Mouse (Mus musculus) kidney, adult 9 months (tissue): ENCODE results near the gene Apol7e.
A peak's percentile ranks its signal among the peaks of the same experiment; 100 is the strongest.
"Not testable (repeated sequence)": the region's sequence is repeated elsewhere in the genome, so short reads cannot be mapped to it uniquely, and the experiment has no call there.

Source experiments
- DNase-seq: peaks from one replicate; pipeline ENCODE4 v3.0.0; 2022

Apol7e gene

DNA sequence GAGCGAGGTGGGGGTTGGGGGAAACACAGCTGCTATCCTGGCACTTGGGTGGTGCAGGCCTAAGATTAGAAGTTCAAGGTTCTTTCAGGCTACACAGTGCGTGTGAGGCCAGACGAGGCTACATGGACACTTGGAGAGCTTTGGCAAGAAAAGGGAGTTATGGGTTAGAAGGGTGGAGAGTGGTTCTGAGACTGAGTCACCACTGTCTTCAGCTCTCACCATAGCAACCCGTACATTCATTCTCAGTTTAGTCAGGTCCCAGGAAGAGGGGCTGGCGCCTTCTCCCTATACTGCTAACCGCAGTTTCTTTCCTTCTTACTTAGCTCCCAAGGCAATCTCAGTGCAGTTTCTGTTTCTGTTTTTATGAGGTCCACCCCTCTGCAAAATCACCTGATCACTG, 42.9 kb downstream of the Apol7e start:
- not testable (repeated sequence) for DNase-seq

DNA sequence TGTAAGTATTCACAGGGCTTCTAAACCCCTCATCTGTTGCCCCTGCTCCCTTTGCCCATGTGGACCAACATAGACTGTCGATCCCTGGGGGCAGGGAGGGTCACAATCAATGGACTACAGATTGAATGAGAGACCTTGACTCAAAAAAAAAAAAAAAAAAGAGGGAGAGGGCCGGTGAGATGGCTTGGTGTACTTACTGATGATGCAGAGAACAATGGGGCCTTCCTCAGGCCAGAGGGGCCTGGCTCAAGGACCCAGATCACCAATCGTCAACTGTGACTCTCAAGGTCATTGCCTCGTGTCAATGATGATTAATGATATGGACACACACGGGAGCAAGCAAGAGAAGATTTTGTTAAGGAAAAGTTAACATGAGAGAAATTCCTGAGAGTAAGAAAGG, 46.0 kb downstream of the Apol7e start:
- DNase-seq = no peak

DNA sequence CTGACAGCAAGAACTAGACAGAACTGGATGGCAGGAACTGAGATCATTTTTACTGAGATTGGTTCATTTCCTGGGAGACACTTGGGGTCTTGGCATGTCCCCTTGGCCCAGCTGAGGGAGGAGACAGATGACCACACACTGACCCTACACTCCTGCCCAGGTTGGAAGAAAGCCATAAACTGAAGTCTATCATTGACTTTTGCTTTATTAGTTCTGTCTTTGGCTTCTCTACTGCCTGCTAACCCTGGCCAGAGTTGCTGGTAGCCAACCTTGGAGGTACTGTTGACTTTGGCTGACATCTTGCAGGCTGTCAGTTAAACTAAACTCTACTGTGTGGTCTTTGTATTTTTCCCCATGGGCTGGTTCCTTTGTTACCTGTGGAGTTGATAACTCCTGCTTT, 46.4 kb downstream of the Apol7e start:
- DNase-seq = no peak

DNA sequence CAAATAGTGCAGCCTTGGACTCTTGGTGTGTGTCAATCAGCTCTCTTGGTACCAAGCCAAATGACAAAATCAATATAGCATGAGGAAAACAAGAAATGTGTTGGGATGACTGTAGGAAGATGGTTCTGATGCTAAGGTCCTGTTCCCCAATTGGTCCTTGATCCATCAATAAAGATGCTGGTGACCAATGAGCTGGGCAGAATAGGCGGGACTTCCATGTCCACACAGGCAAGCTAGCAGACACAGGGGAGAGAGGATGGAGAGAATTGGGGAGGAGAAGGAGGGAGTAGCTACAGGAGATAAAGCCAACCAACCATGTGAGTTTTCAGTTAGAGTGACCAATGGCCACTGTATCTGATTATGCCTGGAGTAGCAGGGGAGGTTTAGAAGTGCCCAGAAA, 47.7 kb downstream of the Apol7e start:
- no peak for DNase-seq

DNA sequence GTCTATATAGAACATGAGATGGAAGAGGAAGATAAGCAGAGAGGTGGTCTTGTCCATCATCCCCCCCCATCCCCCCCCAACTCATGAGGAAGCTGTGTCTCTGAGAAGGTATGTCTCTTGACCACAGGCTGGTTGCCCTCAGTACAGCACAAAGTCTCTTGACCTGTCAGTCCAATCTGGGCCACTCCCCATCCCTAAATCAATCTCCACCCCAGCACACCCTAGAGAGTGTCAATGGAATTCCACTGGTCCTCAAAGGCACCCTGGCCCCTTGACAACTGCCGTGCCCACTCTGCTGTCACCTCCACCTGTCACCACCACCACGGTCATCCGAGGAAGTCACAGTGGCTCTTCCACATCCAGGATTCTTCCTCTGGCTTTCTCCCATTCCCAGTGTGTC, 49.8 kb downstream of the Apol7e start:
- no peak for DNase-seq

DNA sequence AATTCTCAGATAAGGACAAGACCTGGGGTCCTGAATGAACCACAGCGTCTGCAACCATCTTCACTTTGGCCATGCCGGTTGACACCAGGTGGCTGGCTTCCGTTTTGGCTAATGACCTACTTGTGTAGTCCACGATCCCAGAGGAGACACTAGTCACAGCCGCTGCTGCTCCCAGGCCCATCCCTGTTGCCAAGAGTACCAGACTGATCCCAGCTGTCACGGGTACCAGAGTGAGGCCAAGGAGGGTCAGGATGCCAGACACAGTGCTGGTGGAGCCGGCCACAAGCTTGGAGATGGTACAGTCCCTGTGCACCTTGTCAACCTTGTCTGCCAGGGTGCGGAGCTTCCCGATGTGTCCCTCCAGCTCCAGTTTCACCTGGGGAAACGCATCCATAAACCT, 51.1 kb downstream of the Apol7e start:
- no peak for DNase-seq

DNA sequence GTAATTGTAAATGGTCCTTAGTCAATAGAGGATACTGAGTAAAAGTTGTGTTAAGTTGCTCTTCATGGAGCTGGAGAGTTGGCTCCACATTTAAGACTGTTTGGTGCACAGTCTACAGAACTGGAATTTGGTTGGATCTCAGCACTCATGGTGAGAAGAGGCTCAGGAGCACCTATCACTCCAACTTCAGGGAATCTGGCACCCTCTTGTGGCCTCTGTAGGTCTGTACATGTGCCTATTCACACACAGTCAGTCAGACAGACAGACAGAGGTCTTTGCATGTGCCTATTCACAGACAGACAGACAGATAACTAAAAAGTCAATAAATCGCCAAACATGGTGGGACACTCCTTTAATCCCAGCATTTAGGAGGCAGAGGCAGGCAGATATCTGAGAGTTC, 51.8 kb downstream of the Apol7e start:
- DNase-seq = peak; percentile 55

DNA sequence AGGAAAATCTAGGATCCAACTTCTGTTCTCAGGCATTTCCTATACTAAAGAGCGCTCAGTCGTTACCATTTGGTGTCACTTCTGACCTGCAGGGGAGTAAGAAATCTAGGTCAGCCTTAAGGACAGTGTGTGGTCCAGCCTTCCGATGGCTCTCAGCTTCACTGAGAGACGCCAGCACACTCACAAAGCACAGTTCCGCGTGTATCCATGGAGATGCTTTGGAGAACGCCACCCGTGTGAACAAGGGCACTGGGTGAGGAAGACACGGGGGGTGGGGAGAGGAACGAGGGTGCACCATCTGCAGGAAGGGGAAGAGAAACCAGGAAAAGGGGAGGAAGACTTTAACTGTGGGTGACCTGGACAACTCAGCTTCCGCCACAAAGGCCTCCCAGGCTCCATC, 53.8 kb downstream of the Apol7e start:
- DNase-seq = no peak

DNA sequence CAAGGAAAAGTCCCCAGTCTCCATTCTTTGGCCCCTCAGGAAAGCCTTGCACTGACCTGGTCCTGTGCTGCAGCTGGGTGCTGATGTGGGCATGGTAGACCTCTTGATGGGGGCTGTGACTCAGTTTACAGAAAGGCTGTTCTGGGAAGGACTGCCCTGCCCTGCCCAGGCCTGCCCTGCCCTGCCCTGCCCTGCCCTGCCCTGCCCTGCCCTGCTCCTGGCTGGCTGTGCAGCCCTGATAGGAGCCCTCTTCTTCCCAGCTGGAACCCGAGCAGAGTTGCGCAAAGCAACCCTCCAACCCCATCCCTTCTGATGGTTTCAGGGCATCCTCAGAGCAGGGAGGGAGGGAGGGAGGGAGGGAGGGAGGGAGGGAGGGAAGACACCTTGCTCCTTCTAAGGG, 56.5 kb downstream of the Apol7e start:
- no peak for DNase-seq

DNA sequence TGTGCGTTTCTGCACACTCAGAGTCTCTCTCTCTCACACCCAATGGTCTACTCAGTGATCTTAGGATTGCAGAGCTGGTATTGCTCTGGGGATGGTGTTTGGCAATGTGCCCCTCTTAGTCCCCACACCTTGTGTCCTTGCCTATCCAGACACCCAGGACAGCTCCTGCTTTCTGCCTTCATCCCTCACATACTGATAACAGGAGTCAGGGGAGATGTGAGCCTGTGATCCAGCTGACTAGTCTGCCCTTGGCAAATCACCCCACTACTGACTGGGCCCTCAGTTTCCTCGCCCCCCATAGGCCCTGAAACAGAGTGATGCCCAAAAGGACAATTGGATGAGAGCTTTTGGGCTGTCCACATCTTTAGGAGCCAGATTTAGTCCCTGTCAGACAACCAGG, 57.4 kb downstream of the Apol7e start:
- DNase-seq = no peak

DNA sequence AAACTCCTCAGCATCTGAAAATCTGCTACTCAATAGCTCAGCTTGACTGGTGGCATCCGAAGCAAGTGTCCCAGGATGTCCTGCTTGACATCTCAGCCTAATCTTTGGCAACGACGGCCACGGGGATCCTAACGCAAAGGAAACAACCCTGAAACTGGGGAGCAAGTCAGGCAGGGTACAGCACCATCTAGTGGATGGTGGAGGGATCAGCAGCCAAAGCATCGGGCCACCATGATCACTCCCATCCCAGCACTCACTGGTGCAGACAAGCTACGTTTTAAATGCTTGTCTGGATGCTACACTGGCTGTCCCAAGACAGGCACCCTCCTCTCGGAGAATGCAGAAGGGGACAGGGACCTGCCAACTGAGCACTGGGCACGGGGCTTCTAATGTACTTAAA, 58.2 kb downstream of the Apol7e start, which contains the start of gene Apol8:
TSS of gene Apol8 (minus strand) at position 156 of the 400 bp plus-strand sequence.
- peak; percentile 52 for DNase-seq

DNA sequence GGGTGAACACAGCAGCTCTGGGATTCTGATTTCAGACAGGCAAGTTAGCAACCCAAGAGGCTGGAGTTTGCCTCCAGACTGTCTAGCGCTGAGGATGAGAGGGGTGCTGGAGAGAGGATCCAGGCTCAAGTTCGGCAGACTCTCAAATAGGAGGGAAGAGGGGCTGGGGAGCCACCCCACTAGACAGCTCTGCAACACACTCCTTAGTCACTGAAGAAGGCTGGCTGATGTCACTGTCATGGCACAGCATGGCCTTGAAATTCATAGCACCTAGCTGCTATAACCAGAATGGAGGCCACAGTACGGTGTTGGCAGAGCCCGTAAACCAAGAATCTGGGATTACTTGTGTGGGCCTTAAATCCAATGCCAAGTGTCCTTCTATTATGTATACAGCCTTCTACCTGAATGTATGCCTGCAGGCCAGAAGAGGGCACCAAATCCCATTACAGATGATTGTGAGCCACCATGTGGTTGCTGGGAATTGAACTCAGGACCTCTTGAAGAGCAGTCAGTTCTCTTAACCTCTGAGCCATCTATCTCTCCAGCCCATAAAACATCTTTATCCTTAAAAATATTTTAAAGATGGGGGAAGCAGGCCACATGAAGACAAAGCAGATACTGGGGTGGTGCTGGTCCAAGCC, 59.0 kb downstream of the Apol7e start:
- DNase-seq = no peak

DNA sequence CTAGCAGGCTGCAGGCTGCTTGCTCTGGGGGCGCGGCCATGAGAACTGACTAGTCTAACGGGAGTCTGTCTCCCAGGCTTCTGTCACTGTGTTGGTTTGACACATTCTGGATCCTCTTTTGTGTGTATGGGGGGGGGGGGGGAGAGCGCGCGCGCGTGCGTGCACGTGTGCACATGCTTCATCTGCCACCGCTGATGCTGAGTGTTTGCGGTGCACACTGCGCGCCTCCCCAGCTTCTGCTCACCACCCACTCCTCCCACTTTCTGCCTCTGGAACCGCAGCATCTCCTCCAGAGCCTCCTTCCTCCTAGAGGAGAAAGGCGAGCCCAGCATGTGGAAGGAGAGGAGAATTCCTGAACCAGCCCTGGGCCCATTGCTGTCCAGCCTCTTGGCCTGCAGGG, 61.4 kb downstream of the Apol7e start:
- no peak for DNase-seq

DNA sequence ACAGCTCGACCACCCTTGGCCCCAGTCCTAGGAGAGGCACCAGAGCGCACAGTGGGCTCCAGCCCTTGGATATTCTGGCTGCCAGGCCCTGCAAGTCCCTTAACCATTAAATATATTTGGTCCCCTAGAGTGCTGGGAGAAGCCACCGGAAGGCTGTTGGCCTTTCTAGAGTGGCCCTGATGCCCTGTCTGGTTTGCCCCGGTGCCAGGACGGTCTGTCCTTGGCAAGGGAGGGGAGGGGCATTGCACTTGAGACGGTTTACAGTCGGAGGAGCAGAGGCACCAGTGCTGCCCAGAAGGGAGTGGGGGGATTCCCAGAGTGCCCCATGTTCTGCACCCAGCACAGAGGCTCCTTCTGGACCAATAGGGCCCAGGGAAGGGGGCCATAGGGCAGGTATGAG, 62.4 kb downstream of the Apol7e start:
- no peak for DNase-seq

DNA sequence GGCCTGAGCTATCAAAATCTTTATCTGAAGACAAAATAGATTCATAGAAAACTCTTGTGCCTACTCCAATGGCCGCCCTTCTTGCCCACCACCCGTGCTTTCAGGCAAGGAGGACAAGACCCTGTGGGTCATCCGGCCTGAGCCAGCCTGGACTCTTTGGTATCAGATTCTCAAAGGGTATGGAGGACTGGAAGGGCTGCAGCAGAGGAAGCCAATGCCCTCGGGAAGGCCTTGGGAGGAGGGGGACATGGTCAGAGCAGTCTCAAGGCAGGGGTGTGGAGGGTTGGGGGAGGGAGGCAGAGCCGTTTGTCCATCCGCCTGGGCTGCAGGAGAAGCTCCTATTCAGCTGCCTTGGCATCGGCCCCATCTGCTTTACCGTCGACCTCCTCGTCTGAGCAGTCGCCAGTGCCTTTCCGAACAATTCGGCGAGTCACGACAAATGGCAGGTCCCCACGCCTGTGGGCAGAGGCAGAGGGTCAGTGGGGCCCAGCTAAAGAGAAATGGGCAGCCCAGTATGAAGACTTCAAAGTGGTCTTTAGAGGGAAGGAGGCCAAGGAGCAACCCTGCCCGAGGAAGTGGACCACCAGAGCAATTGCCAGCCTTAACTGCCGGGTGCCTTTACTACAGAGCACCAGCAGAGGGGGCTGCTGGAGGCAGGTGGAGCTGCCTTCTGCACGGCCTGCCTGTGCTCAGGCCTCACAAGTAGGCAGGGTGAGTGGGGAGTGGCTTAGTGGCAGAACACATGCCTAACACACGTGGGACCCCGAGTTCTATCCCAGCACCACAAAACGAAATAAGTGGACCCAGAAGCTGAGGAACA, 63.1 kb downstream of the Apol7e start:
- DNase-seq = peak; percentile 42

DNA sequence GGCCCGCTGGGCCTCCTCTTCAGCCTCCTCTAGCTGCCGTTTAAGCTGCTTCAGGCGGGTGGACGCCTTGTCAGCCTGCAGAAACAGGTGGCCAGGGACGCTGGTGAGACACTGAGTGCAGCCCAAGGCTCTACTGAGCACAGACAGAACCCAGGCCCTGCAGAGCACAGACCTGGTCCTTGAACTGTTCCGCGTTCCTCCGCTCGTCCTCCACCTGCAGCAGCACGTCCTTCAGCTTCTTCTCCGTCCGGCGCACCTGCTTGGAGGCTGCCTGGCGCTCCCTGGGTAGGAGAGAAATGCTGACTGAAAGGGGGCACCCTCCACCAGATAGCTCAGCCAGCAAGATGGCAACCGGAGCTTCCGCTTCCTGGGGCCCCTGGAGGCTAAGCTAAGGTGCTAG, 64.4 kb downstream of the Apol7e start:
- DNase-seq = no peak

DNA sequence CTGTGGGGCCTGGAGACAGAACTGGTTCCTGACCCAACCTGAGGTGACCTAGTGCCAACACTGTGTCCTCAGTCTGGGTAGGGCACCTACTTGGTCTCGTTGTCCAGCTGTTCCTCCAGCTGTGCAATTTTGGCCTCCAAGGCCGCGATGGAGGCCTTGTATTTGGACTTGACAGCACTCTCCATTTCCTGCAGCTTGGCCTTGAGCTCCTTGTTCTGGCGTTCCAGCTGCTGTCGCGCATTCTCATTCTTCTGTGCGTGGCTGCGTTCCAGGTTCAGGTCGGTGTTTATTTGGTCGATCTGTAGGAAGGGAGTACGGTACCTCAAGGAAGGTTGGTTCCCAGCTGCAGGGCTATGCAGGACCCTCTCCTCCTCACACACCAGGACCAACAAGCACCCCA, 65.0 kb downstream of the Apol7e start:
- DNase-seq = no peak

DNA sequence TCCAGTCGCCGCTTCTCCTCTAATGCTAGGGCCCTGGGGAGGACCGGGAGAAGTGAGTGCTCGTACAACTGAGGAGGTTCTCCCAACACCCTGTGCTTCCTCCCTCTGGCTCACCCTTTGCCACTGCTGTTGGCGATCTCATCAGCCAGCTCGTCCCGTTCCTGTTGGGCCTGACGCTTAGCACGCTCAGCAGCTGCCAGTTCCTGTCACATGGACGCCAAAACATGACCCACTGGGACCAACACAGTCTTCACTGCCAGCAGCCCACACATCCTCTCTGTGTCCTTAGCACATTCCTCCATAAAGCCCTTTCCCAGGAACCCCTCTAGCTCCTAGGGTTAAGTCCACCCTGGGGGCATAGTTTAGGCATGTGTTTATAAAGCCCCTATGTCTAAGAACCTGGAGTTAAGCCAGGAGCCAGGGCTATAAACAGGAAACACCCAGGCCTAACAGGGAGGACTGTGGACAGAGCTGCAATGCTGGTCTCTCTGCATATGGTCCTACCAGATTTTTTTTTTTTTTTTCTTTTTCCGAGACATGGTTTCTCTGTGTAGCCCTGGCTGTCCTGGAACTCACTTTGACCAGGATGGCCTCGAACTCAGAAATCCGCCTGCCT, 65.8 kb downstream of the Apol7e start:
- peak; percentile 69 for DNase-seq

DNA sequence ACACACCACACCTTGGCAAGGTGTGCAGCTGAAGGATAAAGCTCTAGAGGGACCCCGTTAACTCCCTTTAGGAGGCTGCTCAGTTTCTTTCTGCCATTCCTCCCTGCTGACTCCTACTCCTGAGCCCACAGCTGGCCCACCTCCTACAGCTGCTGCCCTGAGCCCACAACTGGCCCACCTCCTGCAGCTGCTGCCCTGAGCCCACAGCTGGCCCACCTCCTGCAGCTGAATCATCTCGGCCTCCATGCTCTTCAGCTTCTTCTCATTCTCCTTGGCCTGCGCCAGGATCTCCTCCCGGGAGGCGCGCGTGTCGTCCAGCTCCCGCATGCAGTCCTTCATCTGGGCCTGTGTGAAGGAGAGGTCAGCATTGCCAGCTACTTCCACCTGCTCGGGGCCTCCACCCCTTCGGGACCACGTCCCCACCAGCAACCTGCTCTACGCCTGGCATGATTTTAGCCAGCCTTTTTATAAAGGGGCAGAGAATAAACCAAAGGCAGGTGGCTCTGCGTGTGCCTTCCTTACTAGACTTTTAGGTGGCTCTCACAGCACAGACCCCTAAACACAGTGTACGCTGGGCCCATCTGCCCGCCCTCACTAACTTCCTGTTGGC, 66.9 kb downstream of the Apol7e start:
- no peak for DNase-seq

DNA sequence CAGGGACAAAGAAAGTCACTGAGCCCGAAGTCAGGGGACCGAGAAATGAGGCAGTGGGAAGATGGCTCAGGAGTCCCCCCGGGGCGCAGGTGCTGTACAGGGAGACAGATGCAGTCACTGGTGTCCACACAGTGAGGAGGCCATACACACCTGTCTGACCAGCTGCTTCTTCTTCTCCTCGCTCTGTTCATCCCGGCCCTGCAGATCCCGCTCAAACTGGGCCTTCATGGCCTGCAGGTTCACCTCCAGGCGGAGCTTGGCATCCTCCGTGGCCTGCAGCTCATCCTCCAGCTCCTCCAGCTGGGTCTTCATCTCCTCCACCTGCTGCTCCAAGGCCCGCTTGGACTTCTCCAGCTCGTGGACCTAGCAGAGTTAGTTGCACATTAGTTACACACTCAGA, 68.3 kb downstream of the Apol7e start:
- no peak for DNase-seq
